Mouse (Mus musculus) heart, adult 2 months (tissue): ENCODE data around the gene Cmss1. TPM values are rescaled to one million over a fixed set of nuclear protein-coding genes. Genes with fewer than 3 reads are reported as not detected.

Experiments
- DNase-seq, 2 experiments: peaks; one replicate each; pipeline ENCODE4 v3.0.0; 2021
- H3K27ac ChIP-seq: fragments of 200-600 bp; 2 replicates; pipeline ENCODE4 v1.8.1; 2022
- H3K27me3 ChIP-seq: fragments of 200-500 bp; 2 replicates; pipeline ENCODE4 v1.6.1; 2012; ENCODE audit warnings: mild to moderate bottlenecking, low read length, inconsistent platforms, mixed read lengths; ENCODE audit not compliant: control insufficient read depth, insufficient read depth
- H3K36me3 ChIP-seq: fragments of 200-500 bp; 2 replicates; pipeline ENCODE4 v1.6.1; 2012; ENCODE audit warnings: low read length, inconsistent platforms; ENCODE audit not compliant: control insufficient read depth, insufficient read depth
- H3K4me1 ChIP-seq: fragments of 200-500 bp; 2 replicates; pipeline ENCODE4 v1.6.1; 2011; ENCODE audit warnings: low read length; ENCODE audit not compliant: control insufficient read depth, insufficient read depth
- H3K4me3 ChIP-seq: fragments of 200-600 bp; 2 replicates; pipeline ENCODE4 v1.8.1; 2022
- H3K79me2 ChIP-seq: fragments of 200-500 bp; replicated peaks from 2 replicates; pipeline ENCODE4 v1.6.1; 2012; ENCODE audit warnings: mild to moderate bottlenecking, inconsistent platforms, low read length, moderate library complexity, mixed read lengths; ENCODE audit not compliant: control insufficient read depth, insufficient read depth
- H3K9ac ChIP-seq: fragments of 200-500 bp; 2 replicates; pipeline ENCODE4 v1.6.1; 2012; ENCODE audit warnings: low read depth, mild to moderate bottlenecking, control low read depth, inconsistent platforms, low read length, mixed read lengths
- CTCF ChIP-seq: fragments of 200-600 bp; IDR thresholded peaks from 2 replicates; pipeline ENCODE4 v1.8.1; 2022; ENCODE audit warnings: antibody characterized with exemption, mild to moderate bottlenecking, moderate library complexity
- EP300 ChIP-seq: fragments of 200-500 bp; IDR thresholded peaks from 2 replicates; pipeline ENCODE4 v1.6.1; 2011; ENCODE audit warnings: low read depth, low read length, control low read depth; ENCODE audit not compliant: insufficient read depth
- POLR2A ChIP-seq: fragments of 200-500 bp; IDR thresholded peaks from 2 replicates; pipeline ENCODE4 v1.6.1; 2011; ENCODE audit warnings: mild to moderate bottlenecking, low read depth, low read length, control low read depth; ENCODE audit not compliant: insufficient read depth
- WGBS: fragments of 180-500 bp; shearing (Covaris S2); methylation state at CpG from one replicate; pipeline ENCODE4 v1.1.7; 2018; 5-methylcytosine and 5-hydroxymethylcytosine counted together
- intact Hi-C: fragments of 180-260 bp; cut with DNase I; formaldehyde crosslinking; loops from one replicate; pipeline ENCODE4 v1.15.1; 2025
- polyA plus RNA-seq: library from polyadenylated mRNA; depleted of rRNA; stranded (reverse); fragments of >200 nt; gene quantifications from 2 replicates; pipeline ENCODE4 v1.2.3, GENCODE M21; 2012
- total RNA-seq, 2 experiments: library from RNA; stranded (reverse); gene quantifications; 2 replicates each; pipeline ENCODE4 v1.2.3; 2021

The Cmss1 gene
- total and polyA plus RNA-seq, 3 experiments, result 17.6 to 74.3 (median 66.9) TPM

DNA sequence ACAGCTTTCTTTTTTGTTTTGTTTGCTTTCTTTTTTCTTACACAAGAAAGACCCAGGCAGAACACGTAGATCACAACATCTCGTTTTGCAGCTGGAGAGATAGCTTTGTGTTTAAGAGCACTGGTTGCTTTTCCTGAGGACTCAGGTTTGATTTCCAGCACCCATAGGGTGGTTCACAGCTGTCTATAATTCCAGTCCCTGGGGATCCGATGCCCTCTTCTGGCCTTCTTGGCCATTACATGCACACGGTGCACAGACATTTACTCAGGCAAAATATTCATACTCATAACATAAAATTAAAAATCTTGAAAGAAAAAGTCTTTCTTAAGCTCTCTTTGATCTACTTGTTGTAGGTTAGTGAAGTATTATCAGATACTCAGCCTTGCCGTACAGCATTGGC is 315.0 kb downstream of the Cmss1 start:
- H3K27ac ChIP-seq, result no peak overlapping the region
- H3K9ac ChIP-seq, result no peak overlapping the region
- TF ChIP-seq EP300, result no peak
- TF ChIP-seq CTCF, result peak; percentile 46
- H3K4me3 ChIP-seq, result no peak overlapping the region
- H3K4me1 ChIP-seq, result no peaks in the 10 kb centered on the region
- DNase-seq, result no peak
- intact Hi-C loops, result loop anchor here (5.0 kb wide), 1 partner anchor 49 kb away; no protein-coding TSS in a partner anchor
- H3K36me3 ChIP-seq, result no peaks in the 10 kb centered on the region
- H3K79me2 ChIP-seq, result no peaks in the 10 kb centered on the region
- H3K27me3 ChIP-seq, result no peaks in the 10 kb centered on the region
- 92% methylated on average over 5 of the region's 5 CpGs for WGBS

DNA sequence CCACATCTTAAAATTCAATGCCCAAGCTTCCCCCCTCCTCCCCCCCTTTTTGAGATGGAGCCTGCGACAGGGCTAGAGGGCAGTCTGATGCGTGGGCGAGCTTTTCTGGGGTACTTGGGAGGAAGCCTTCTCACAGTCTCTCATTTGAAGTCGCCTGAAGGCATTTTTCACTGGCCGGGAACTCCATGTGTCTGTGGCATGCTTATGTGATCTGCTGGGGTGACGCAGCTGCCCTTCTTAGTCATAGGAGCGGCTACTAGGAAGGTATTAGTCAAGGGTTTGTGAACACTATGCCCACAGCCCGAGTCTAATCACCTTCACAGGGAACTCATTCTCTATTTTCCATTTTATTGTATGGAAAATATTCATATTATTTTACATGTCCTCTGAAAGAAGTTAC is 325.2 kb downstream of the Cmss1 start:
- 88% methylated on average over 8 of the region's 8 CpGs for WGBS

DNA sequence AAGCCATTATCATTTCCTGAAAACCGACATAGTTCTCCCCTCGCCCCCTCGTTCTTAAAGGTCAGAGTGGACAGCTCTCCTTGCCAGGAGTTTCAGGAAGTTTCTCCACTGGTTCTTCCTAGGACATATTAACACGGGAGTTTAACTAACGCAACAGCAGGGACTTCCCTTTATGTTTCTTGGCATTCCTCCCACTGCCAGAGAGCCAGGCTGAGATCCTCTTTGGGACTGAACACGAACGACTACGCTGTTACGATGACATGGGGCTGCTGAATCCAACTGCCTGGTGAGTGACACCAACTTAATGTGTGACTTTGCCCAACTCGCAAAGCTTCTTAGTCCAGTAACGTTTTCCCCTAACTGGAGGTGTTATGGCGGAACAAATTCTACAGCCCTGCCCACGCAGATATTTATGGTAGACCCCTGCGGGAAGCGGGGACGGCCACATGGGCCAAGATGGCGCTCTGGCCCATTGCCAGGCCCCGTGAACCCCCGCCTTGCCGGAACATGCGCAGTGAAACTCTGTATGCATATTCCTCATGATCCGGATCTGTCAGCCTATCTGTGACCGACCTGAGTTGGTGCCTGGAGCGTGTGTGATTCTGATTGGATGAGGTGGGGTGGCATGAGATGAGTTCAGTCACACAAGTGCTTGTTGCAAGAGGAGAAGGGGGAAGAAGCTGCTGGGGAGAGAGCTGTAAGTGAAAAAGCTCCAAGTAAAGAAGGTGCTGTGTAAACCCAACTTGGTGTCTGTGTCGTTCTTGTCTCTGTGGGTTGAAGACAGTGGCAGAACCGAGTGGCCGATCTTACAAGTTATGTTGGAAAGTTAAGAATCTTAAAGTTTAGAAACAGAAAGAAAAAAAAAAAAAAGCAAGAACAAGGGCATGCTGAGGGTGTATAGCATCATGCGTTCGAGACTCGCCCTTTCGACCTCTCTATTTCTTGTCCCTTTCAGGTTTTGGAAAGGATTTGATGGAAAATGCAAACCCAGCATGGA is 326.1 kb downstream of the Cmss1 start:
- H3K36me3 ChIP-seq, result no peaks in the 10 kb centered on the region
- no peaks in the 10 kb centered on the region for H3K4me1 ChIP-seq
- no peaks in the 10 kb centered on the region for H3K27me3 ChIP-seq
- H3K4me3 ChIP-seq, result no peak overlapping the region
- no peak overlapping the region for H3K27ac ChIP-seq
- H3K9ac ChIP-seq, result no peak overlapping the region
- H3K79me2 ChIP-seq, result no peaks in the 10 kb centered on the region
- intact Hi-C loops, result no loop called here
- 70% methylated on average over 31 of the region's 31 CpGs for WGBS
- peak in 1 of 2 experiments; percentile 15 for DNase-seq
- TF ChIP-seq CTCF (no peak), EP300 (no peak), POLR2A (no peak)

More for the DNA sequence above, 325.2 kb downstream of the Cmss1 start:
- Histone ChIP-seq H3K4me1 (no peaks in the 10 kb centered on the region), H3K27ac (no peak overlapping the region), H3K4me3 (no peak overlapping the region), H3K27me3 (no peaks in the 10 kb centered on the region), H3K9ac (no peak overlapping the region), H3K79me2 (no peaks in the 10 kb centered on the region), H3K36me3 (no peaks in the 10 kb centered on the region)
- intact Hi-C loops, result no loop called here
- TF ChIP-seq CTCF, result no peak
- TF ChIP-seq POLR2A, result no peak
- no peak for TF ChIP-seq EP300
- no peak for DNase-seq

GRCm38 (mm10) chr16:57278976-57279626 is 327.6 kb downstream of the Cmss1 start:
- no peaks in the 10 kb centered on the region for H3K27me3 ChIP-seq
- no peaks in the 10 kb centered on the region for H3K4me1 ChIP-seq
- H3K79me2 ChIP-seq, result no peaks in the 10 kb centered on the region
- H3K27ac ChIP-seq, result no peak overlapping the region
- TF ChIP-seq POLR2A (no peak), CTCF (no peak), EP300 (no peak)
- H3K36me3 ChIP-seq, result no peaks in the 10 kb centered on the region
- WGBS, result 90% methylated on average over 12 of the region's 12 CpGs
- no peak overlapping the region for H3K9ac ChIP-seq
- intact Hi-C loops, result no loop called here
- no peak overlapping the region for H3K4me3 ChIP-seq
- DNase-seq, result no peak

GRCm38 (mm10) chr16:57269751-57270150 is 336.9 kb downstream of the Cmss1 start:
- H3K79me2 ChIP-seq, result no peaks in the 10 kb centered on the region
- 94% methylated on average over 13 of the region's 13 CpGs for WGBS
- TF ChIP-seq POLR2A (no peak), CTCF (no peak), EP300 (no peak)

More at GRCm38 (mm10) chr16:57269751-57270150, 336.9 kb downstream of the Cmss1 start:
- DNase-seq, result no peak
- Histone ChIP-seq H3K27me3 (no peaks in the 10 kb centered on the region), H3K9ac (no peak overlapping the region), H3K27ac (no peak overlapping the region), H3K36me3 (peaks cover 9% of the 10 kb centered on the region), H3K4me1 (peaks cover 7% of the 10 kb centered on the region), H3K4me3 (no peak overlapping the region)
- intact Hi-C loops, result loop anchor here (5.0 kb wide), 1 partner anchor 78 kb away; no protein-coding TSS in a partner anchor
